Mouse (Mus musculus): ENCODE results near the gene Hs6st1.

The Hs6st1 gene

DNA sequence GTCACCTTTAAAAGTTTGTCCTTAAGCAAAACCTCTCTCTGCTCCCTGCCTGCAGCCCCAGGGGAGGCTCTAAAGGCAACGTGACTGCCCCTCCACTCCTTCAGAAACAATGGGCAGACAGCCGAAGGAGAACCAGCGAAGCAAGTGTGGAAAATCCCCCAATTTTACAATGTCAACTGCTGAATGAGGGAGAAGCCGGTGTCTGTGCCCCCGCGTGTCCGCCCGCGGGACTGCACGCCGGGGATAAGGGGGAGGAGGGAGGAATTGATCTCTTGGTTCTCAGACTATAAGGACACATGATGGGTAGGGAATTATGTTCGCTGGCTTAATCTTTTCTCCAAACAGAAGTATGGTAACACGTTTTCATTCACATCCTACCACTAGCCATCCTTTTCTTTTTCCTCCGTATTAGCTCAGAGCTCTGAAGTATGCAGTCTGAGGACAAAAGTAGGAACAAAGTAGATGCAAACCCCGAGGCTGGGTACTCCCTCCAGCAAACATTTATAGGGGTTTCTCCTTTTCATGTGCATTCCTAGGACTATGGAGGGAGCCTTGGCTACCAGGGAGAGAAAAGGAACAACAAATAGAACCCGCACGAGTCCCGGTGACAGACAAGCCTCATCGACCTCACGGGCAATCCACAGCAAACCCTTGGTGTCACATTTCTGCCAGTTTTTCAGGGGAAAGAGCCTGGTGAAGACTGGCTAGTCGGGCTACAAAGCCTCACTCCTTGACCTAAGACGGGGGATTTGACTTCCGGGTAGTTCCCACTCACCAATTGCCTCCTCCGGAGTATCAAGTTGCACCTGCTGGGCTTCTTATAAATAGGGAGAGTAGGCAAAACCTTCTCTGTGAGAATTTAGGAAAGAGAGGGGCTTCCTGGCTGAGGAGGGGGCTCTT is 3.1 kb upstream of the Hs6st1 start:
- DNase-seq (ENCODE audit: low spot score in 2 of 2): peak; percentile 91 to 94

DNA sequence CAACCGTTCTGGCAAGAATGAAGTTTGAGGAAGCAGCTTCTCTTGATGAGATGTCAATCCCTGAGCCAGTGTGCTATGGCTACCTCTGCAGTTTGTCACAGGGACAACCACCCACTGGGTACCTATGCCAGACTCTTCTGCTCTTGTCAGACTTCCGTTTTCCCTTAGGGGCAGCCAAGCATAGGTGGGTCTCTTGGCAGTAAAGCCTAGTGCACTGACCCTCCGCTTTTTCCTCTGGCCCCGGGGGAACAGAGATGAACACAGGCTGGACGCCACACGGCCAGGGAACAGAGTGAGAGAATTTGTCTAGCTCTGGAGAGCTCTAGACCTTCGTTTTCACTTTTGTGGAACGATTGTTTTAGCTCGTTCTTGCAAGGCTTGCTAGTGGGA is 2.4 kb upstream of the Hs6st1 start:
- DNase-seq (ENCODE audit: low spot score in 2 of 2): peak in 1 of 2 experiments; percentile 54

DNA sequence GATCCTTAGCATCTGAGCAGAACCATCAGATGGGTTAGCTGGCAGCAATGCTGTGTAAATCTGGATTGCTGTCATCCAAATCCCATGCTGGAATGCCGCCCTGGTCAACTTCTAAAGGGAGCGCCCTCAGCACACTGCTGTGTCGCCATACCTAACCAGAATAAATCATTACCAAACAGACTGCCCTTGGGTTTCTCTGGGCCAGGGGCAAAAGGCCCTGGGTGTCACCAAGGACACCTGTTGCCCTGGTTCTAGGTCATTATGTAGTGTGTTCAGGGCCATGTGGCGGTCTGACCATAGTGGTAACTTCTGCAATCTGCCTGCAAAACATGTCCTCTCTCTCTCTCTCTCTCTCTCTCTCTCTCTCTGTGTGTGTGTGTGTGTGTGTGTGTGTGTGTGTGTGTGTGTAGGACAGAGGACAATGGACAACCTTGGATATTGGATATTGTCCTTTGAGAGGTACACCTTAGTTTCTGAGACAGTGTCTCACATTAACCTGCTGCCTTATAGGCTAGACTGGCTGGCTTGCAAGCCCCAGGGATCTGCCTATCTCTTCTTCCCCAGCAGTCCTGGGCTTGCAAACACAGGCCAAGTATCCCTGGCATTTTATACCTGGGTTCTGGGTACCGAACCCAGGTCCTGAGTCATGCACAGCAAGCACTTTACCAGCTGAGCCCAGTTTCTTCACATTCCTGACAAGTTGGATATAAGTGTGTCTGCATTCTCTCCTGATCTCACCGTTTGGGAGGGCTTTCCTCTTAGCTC is 1.8 kb upstream of the Hs6st1 start:
- peak in 1 of 2 experiments; percentile 51 for DNase-seq (ENCODE audit: low spot score in 2 of 2)

DNA sequence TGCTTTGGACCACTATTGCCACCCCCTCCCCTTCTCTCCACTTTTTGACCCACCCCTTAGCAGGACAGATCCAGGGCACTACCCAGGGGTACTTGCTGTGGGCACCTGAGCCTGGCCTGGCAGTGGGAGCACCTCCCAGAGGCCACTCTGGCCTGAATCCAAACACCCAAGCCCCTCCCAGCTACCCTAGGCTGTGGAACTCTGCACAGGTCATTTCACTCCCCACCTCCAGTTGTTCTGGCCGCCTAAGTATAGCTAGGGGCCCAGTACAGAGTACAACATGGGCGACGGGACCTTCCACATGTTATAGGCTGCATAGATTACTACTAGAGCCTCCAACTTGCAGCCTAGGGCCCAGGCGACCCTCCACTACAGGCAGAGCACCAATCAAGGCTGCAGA is 999 bp upstream of the Hs6st1 start:
- DNase-seq (ENCODE audit: low spot score in 2 of 2): peak; percentile 22 to 54

DNA sequence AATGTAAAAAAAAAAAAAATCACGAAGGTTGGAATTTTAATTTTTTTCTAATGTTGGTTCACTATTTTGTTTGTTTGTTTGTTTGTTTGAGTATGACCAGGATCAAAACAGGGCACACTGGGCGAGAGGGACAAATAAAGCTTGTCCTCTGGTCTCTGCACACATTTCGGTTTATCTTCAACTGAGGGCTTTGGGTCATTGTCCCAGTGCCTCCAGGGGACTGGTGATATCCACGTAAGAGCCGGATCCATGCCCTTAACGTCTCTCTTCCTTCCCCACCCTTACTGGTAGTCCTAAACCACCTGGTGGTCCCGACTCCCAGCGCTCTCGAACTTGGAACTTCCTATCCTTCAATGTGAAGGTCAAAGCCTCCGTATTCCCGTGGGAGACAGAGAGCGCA is 589 bp upstream of the Hs6st1 start:
- DNase-seq (ENCODE audit: low spot score in 2 of 2): peak in 1 of 2 experiments; percentile 19

DNA sequence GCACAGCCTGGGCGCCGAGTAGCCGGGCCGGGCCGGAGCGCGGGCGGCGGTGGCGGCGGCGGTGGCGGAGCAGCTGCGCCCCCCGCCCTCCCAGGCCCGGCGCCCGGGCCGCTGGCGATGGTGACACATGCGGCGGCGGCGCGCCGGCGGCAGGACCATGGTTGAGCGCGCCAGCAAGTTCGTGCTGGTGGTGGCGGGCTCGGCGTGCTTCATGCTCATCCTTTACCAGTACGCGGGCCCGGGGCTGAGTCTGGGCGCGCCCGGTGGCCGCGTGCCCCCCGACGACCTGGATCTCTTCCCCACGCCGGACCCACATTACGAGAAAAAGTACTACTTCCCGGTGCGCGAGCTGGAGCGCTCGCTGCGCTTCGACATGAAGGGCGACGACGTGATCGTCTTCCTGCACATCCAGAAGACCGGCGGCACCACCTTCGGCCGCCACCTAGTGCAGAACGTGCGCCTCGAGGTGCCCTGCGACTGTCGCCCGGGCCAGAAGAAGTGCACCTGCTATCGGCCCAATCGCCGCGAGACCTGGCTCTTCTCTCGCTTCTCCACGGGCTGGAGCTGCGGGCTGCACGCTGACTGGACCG is 426 bp downstream of the Hs6st1 start:
- peak in 1 of 2 experiments; percentile 60 for DNase-seq (ENCODE audit: low spot score in 2 of 2)

DNA sequence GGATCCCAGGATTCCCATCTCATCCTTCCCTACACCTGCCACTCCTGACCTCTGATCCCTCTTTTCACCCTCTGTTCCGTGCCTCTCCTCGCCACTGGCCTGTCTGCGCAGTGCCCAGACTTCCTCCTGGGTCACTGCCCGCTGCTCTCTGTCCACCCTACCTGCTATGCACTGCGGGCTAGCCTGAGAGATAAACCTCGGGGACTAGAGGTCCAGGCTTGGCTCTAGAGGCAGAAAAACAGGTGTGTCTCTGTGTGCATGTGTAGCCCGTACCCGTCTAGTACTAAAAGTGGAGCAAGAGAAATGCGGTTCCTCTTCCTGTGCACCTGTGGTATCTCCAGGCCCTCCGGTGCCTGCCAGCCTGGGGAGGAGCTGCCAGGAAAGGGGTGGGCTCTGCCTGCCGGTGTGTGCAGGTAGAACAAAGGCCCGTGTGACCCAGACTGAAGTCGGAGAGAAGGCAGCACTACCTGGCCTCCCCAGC is 1.1 kb downstream of the Hs6st1 start:
- DNase-seq (ENCODE audit: low spot score in 2 of 2): peak in 1 of 2 experiments; percentile 17

DNA sequence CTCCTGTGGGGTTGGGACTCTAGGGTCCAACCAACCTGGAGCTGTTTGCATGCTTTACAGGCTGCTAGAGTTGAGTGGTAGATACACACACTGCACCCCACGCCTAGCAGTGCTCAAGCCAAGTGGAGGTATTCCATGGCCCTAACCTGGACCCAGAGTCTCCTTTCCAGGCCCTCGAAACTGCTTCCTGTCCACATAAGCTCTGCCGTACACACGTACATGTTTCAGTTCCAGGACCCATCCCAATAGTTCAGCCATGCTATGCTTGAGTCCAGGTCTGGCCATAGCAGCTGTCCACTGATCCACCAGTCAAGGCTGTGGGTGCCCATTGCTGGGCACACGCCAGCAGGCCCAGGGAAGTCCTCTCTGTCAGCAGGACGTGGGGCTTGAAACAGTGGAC is 2.0 kb downstream of the Hs6st1 start:
- DNase-seq (ENCODE audit: low spot score in 2 of 2): peak in 1 of 2 experiments; percentile 17

DNA sequence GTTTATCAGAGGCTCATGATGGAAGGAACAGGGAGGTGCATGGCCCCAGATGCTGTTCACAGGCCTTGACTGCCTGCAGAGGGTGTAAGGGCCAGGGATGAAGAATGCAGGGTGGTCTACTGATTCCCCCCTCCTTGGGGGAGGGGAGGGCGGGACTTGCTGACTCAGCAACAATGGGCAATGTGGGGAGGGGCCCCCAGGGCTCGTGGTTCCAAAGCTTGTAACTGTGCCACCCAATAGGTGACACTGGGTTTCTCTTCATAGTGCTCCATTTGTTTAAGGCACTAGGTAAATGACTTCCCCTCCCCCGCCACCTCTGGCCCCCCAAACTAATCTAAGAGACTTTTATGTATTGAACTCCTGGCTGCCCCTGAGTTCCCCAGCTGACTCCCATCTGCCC is 2.5 kb downstream of the Hs6st1 start:
- peak in 1 of 2 experiments; percentile 16 for DNase-seq (ENCODE audit: low spot score in 2 of 2)

DNA sequence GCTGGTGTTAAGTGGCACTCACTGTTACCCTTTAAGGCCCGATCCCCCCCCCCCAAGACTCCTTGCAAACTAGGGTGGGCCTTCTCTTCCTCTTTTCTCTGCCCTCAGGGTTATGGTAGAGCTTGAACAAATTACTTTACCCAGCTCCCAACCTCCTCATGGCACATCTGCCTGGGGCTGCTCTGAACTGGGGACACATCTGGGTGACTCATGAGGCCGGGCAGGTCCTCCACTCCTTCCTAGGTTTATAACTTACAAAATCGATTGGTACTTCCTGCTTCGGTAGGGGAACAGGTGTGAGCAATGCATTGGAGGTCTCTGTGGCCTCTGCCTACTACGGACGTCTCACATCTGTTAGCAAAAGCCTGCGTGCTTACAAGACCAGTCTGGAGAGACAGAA is 3.0 kb downstream of the Hs6st1 start:
- no peak for DNase-seq (ENCODE audit: low spot score in 2 of 2)

DNA sequence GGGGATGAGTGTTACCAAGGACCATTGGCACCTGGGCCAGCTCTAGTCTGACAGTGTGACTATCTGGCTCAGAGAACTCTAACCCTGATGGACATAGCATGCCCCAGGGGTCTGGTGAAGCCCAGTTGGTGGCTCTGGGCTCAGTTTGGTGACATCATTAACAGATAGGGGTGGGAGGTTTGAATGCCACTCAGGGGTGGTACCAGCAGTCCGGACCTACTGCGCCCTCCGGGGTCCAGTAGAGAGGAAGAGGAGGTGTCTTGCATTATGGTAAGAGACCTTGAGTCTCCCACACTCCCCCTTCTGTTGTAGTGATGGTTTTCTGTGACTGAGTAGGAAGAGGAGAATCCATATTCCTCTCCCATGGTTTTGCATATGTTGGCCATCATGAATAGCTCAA is 3.4 kb downstream of the Hs6st1 start:
- DNase-seq (ENCODE audit: low spot score in 2 of 2): no peak

DNA sequence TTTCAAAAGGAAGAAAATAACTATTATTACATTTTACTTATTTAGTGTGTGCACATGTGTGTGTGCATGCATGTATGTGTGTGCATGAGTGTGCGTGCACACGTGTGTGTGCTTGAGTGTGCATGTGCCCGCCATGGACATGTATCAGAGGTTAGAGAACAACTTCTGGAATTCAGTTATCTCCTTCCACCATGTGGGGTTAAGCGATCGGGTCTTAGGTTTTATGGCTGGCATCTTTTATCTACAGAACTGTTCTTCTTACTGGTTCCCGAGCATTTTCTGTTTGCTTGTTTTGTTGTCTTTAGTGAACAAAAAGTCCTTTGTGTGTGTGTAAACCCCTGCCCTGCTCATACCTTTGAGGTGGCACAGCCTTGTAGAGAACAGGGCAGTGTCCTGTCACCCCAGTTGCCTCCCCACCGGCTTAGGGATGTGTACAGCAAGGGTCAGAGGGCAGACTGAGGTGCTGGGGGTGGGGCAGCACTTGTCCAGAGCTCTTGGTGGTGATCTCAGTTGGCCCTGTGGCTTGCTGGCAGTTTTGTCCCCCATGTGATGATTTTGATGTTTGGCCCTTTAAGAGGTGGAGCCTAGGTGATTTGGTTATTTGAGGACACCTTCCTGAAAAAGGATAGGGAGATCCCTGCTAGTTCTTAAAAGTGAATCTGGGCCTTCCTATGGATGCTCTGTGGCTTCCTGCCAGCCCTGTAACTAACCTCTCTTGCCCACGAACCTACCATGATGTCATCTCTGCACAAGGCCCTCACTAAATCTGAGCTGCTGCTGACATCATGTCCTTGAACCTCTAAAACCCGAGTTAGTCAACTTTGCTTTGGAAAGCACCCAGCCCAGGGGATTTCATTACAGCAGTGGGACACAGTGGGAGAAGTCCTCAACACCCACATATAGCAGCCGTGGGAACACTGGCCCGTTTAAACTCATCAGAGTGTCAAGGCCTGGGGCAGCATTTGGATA is 4.7 kb downstream of the Hs6st1 start:
- no peak for DNase-seq (ENCODE audit: low spot score in 2 of 2)

DNA sequence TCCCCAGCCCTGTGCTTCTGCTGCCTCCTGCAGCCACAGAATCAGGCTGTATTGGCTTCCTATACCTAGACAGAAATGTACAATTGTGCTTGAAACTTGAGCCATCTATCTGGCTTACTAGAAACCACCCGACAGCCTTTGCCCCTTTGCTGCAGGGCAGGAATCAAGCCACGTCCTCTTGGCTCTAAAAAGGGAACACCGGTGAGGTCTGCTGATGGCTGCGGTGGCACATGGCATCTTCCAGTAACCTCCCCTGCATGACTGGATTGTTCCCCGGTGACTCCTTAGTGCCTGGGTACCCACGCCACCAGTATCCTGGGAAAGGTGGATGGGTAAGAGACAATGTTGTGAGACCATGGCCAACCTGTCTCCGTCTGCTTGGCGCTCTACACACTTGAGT is 5.4 kb downstream of the Hs6st1 start:
- no peak for DNase-seq (ENCODE audit: low spot score in 2 of 2)

DNA sequence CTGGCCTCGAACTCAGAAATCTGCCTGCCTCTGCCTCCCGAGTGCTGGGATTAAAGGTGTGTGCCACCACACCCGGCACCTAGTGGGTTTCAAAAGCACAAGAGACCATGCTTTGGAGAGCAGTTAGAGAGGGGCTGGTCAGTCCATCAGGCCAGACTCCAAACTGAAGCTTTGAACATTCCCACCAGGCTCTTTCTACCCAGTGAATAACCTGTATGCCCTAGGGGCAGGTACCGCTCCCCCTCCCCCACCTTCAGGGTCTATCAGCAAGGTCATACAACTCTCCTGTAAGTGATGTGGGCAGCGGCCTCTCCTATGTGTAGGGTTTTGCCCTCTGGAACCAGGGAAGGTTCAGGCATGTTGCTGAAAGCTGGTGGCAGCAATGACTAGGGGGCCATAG is 6.0 kb downstream of the Hs6st1 start:
- DNase-seq (ENCODE audit: low spot score in 2 of 2): no peak

DNA sequence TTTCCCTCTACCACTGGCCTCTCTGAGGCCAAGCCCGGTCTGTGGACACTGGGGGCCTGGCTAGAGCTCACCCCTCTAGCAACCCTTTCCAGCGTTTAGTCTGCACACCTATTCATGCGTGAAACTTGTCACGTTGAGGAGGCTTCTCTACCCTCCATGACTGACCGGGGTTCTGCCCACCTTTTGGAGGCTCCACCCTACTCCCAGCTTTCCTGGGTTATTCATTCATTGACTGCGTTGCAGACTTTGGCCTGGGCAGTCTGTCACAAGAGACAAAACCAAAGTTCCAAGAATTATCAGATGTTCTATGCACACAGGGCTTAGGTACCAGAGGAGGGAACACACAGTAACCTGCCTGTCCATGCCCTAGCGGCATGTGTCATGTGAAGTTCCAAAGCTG is 6.8 kb downstream of the Hs6st1 start:
- no peak for DNase-seq (ENCODE audit: low spot score in 2 of 2)

DNA sequence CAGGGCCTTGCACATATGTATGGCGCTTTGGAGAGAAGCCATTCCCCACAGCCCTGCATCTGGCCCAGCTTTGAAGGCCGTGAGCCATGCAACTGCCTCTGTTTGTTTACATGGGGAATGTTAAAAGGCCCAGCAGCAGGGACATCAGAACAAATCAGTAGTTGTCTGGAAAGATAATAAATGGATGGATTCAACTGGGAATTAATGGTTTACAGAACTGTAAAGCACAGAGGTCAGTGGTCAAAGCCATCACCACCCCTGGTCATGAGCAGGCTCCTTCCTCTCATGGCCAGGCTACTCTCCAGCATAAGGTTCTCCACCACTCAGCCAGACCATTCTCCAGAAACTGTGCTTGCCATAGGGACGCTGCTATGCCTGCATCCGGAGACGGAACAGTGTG is 7.5 kb downstream of the Hs6st1 start:
- DNase-seq (ENCODE audit: low spot score in 2 of 2): no peak

DNA sequence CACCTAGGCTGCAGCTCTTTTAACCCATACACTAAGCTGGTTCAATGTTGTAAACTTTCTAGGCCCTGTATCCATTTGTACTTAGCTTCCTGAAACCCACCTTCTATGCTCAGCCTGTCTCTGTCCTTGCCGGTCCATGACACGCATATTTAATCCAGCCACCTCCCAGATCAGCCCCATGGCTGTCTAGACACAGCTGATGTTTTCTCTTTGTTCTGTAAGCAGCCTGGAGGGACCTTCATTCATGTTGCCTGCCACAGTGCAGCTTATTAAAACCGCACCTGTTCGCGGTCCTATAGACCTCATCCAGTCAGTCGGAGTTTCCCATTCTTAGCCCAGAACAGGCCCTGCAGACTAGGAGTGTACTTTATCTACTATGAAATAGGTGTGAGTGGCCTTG is 8.9 kb downstream of the Hs6st1 start:
- no peak for DNase-seq (ENCODE audit: low spot score in 2 of 2)

DNA sequence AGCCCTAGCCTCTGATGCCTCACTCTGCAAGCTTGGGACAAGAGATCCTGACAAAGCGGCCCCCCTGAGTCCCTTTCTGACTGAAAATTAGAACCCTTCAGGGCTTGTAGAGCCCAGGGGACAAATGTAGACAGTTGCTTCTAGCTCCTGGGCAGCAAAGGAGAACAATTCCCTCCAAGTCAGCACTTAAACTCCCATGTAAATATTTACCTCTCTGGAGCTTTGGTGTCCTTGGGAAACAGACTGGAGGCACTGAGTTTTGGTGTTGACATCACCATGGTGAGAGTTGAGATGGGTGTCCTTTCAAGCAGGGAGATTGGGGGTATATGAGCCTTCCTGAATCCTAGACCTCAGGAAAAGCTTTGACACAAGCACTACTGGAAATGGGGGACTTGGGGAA is 10.1 kb downstream of the Hs6st1 start:
- DNase-seq (ENCODE audit: low spot score in 2 of 2): no peak

DNA sequence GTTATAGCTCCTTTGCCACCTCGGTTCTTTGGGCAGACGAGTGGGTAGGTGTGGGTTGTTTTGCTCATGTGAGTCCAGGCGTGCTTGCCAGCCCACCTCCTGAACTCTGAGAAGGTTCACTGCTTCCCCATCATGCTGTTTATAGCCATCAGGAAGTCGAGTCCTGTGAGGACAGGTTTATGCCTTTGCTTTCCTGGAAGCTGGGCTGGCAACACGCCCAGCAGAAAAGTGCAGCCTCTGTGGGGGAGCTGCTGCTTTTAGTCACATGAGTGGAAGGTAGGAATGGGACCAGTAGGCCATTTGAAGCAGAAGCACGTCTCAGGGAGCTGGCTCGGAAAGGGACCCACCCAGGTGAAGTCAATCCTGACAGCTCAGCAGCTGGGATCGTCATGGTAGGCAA is 11.5 kb downstream of the Hs6st1 start:
- peak in 1 of 2 experiments; percentile 72 for DNase-seq (ENCODE audit: low spot score in 2 of 2)

DNA sequence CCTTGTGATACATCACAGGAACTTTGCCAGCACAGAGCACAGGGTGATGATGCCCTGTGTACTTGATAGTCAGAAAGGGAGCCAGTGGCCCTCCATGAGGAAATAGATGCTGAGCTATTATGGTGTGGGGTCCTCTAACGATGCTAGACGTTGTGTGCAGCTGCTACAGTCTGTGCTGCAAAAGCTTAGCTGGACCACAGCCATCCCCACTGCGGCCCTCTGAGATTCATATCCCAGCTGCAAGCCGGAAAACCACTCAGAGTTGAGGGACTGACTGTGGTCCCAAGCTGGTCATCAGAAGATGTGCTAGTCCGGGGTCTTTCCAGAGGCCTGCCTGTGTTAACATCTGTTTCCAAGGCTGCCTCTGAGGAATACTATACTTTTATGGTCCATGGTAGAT is 12.8 kb downstream of the Hs6st1 start:
- DNase-seq (ENCODE audit: low spot score in 2 of 2): no peak

DNA sequence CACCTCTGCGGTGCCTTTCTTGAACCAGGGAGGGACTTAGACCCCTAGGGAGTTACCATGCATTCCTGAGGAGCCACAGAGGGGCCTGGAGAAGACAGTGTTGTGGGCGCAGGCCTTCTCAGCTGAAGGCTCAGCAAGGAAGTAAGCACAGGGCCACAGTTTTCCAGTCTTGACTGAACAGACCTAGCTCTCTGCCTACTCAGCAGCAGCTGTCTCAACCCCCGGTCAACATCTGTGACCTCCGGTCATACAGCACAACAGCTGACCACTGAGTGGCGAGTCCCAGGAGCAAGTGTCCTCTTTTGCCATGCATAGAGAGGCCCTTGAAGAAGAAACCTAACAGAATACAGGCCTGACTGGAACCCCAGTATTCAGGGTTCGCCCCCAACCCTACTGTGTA is 14.0 kb downstream of the Hs6st1 start:
- no peak for DNase-seq (ENCODE audit: low spot score in 2 of 2)

Data from urinary bladder, postnatal 4 days (tissue).